Mouse (Mus musculus) liver, postnatal 0 days (tissue): ENCODE measurements around the gene Grhl3. TPM values are rescaled to one million over a fixed set of nuclear protein-coding genes. Genes with fewer than 3 reads are reported as not detected.

ENCODE experiments used
- ATAC-seq: fragments of 200-750 bp; cut with Nextera tagmentation; 2 replicates; pipeline ENCODE4 v1.8.0; 2017; ENCODE audit warnings: mild to moderate bottlenecking, moderate library complexity
- DNase-seq: peaks from one replicate; pipeline ENCODE4 v3.0.0-alpha.2; 2016
- H3K27ac ChIP-seq: fragments of 300-500 bp; sonication (generic); 2 replicates; pipeline ENCODE4 v1.5.1; 2014; ENCODE audit warnings: antibody characterized with exemption, moderate library complexity, mild to moderate bottlenecking, low read depth
- H3K27me3 ChIP-seq: fragments of 300-500 bp; sonication (generic); 2 replicates; pipeline ENCODE4 v1.6.1; 2014; ENCODE audit warnings: low read length, control low read depth, mixed read lengths; ENCODE audit not compliant: insufficient read depth
- H3K36me3 ChIP-seq: fragments of 300-500 bp; sonication (generic); replicated peaks from 2 replicates; pipeline ENCODE4 v1.6.1; 2014; ENCODE audit warnings: mild to moderate bottlenecking, control low read depth, low read length, moderate library complexity, mixed read lengths; ENCODE audit not compliant: insufficient read depth
- H3K4me1 ChIP-seq: fragments of 300-500 bp; sonication (generic); 2 replicates; pipeline ENCODE4 v1.6.1; 2014; ENCODE audit warnings: antibody characterized with exemption, mild to moderate bottlenecking, control low read depth; ENCODE audit not compliant: insufficient read depth
- H3K4me2 ChIP-seq: fragments of 300-500 bp; sonication (generic); 2 replicates; pipeline ENCODE4 v1.6.1; 2014; ENCODE audit warnings: low read depth, mild to moderate bottlenecking, low read length, moderate library complexity, mixed read lengths
- H3K4me3 ChIP-seq: fragments of 300-500 bp; sonication (generic); 2 replicates; pipeline ENCODE4 v1.5.1; 2014; ENCODE audit warnings: low read depth, low read length
- H3K9ac ChIP-seq: fragments of 300-500 bp; sonication (generic); replicated peaks from 2 replicates; pipeline ENCODE4 v1.6.1; 2014; ENCODE audit warnings: mild to moderate bottlenecking, moderate library complexity
- H3K9me3 ChIP-seq: fragments of 300-500 bp; sonication (generic); 2 replicates; pipeline ENCODE4 v1.6.1; 2016; ENCODE audit warnings: mild to moderate bottlenecking, control low read depth, low read length, mixed read lengths
- CTCF ChIP-seq: sonication (generic); IDR thresholded peaks from 2 replicates; pipeline ENCODE4 v1.5.1; 2016; ENCODE audit warnings: antibody characterized with exemption, low read depth
- EP300 ChIP-seq: IDR thresholded peaks from 2 replicates; pipeline ENCODE4 v1.6.1; 2016; ENCODE audit warnings: antibody characterized with exemption, low read depth, mild to moderate bottlenecking
- WGBS: fragments of 180-500 bp; shearing (Covaris S2); extraction: QIAGEN DNeasy Blood & Tissue Kit; methylation state at CpG from one replicate; pipeline ENCODE4 v1.1.7; 2014; ENCODE audit not compliant: insufficient replicate concordance; 5-methylcytosine and 5-hydroxymethylcytosine counted together
- polyA plus RNA-seq: library from polyadenylated mRNA; unstranded; fragments of >200 nt; fragmentation: Nextera tagmentation; extraction: Ambion mirVana; gene quantifications from 2 replicates; pipeline ENCODE4 v1.2.1, GENCODE M21; 2015

Gene Grhl3
- polyA plus RNA-seq, 1 experiment from 2014 or later, result 0.46 TPM

DNA sequence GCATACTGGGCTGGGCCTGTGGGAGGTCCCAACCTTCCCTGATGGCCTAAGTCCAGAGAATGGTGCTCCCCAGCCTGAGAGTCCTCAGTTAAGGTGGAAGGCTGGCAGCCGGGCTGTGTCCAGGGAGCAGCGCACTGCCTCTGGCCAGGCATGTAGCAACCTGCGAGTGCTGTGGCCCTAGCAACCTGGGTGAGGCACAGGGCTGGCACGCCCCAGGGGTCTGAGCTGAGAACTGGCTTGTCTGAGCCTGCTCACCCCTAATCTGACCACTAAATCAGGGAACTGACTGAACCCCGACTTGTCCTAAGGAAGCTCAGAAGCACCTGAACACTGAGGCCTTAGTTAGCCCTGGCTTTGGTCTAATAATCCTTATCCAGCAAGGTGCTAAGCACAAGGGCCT, 24.1 kb upstream of the Grhl3 start:
- H3K36me3 ChIP-seq, result no peaks in the 10 kb centered on the region
- no peak for DNase-seq
- 74% methylated on average over 5 of the region's 5 CpGs for WGBS

DNA sequence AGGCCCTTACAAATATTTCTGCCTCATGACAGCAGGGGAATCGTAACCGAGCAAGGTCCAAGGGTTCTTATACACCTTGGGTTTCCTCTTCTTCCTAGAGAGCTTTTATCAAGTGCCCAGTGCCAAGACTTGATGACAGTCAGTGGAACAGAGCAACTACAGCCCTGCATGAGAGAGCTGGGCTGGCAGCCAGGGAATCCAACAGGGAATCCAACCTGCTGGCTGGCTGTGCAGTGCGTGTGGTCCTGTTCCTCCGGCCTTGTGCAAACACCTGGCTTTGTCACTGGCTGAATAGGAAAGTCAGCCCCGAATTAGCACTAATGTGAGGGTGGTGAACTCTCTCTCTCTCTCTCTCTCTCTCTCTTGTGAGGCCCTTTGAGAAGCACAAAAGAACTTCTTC, 22.5 kb upstream of the Grhl3 start:
- ATAC-seq (no peak), DNase-seq (no peak)
- 0 out of 2 replicates have a peak, but pooled peaks cover 5% of the 10 kb centered on the region for H3K4me1 ChIP-seq
- no peaks in the 10 kb centered on the region for H3K36me3 ChIP-seq
- WGBS, result 69% methylated on average over 5 of the region's 5 CpGs
- H3K27ac ChIP-seq, result no peak overlapping the region
- H3K9me3 ChIP-seq, result no peaks in the 10 kb centered on the region
- H3K9ac ChIP-seq, result no peak overlapping the region
- no peak for TF ChIP-seq EP300
- no peaks in the 10 kb centered on the region for H3K27me3 ChIP-seq
- H3K4me3 ChIP-seq, result no peak overlapping the region
- no peak overlapping the region for H3K4me2 ChIP-seq

More for the DNA sequence above, 24.1 kb upstream of the Grhl3 start:
- H3K27me3 ChIP-seq, result no peaks in the 10 kb centered on the region
- no peak overlapping the region for H3K27ac ChIP-seq
- no peaks in the 10 kb centered on the region for H3K9me3 ChIP-seq
- H3K4me1 ChIP-seq, result 0 out of 2 replicates have a peak, but pooled peaks cover 5% of the 10 kb centered on the region
- no peak for ATAC-seq
- no peak overlapping the region for H3K4me2 ChIP-seq
- TF ChIP-seq EP300 (no peak), CTCF (no peak)
- H3K9ac ChIP-seq, result no peak overlapping the region
- H3K4me3 ChIP-seq, result no peak overlapping the region

DNA sequence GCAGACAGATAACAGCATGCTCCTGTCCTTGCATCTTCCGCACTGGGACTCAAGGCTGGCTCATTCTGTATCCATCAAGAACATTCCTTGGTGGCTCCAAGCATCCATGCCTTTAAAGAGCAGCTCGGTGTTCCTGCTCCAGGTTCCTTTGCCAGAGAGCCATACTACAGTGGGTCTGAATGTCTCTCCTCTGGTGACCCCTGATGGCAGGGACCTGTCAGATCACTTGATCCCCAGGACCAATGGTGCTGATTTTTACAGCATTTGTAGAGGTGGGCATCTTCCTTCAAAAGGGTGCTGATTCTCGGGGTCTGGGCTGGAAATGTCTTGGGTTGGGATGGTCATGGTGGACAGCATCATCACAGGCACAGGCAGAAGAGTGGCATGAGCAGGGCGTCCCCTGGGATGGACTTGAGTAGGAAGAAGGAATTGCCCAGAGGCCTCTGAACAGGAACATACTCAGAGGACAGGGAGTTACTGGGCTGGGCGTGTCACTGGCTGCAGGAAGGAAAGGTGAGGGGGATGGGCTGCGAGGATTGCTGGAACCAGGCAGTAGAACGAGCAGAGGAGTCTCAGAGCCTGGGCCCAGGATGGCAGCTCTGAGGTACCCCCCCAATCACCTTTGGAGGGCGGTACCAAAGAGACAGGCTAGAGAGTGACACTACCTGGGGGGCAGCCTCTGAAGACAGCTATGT, 18.3 kb upstream of the Grhl3 start:
- H3K9ac ChIP-seq, result no peak overlapping the region
- no peaks in the 10 kb centered on the region for H3K9me3 ChIP-seq
- H3K36me3 ChIP-seq, result no peaks in the 10 kb centered on the region
- 44% methylated on average over 8 of the region's 8 CpGs for WGBS
- DNase-seq (no peak), ATAC-seq (no peak)
- no peak overlapping the region for H3K4me2 ChIP-seq
- H3K4me1 ChIP-seq, result 0 out of 2 replicates have a peak, but pooled peaks cover 5% of the 10 kb centered on the region
- TF ChIP-seq CTCF, result peak; percentile 33; the same call in 1 of the 2 replicates
- TF ChIP-seq EP300, result no peak
- no peak overlapping the region for H3K4me3 ChIP-seq
- no peaks in the 10 kb centered on the region for H3K27me3 ChIP-seq
- no peak overlapping the region for H3K27ac ChIP-seq

GRCm38 (mm10) chr4:135591086-135591485, 17.7 kb upstream of the Grhl3 start:
- no peak for TF ChIP-seq CTCF
- no peak for TF ChIP-seq EP300
- no peaks in the 10 kb centered on the region for H3K27me3 ChIP-seq
- H3K9ac ChIP-seq, result no peak overlapping the region
- H3K4me2 ChIP-seq, result no peak overlapping the region
- ATAC-seq (no peak), DNase-seq (no peak)
- no peaks in the 10 kb centered on the region for H3K9me3 ChIP-seq
- no peak overlapping the region for H3K4me3 ChIP-seq
- no peak overlapping the region for H3K27ac ChIP-seq
- H3K36me3 ChIP-seq, result no peaks in the 10 kb centered on the region
- 0 out of 2 replicates have a peak, but pooled peaks cover 3% of the 10 kb centered on the region for H3K4me1 ChIP-seq
- 64% methylated on average over 3 of the region's 3 CpGs for WGBS

- Histone ChIP-seq H3K36me3 (no peaks in the 10 kb centered on the region), H3K4me3 (no peak overlapping the region), H3K9me3 (no peaks in the 10 kb centered on the region), H3K4me2 (no peak overlapping the region), H3K27me3 (0 out of 2 replicates have a peak, but pooled peaks cover 3% of the 10 kb centered on the region), H3K9ac (no peak overlapping the region), H3K4me1 (no peaks in the 10 kb centered on the region), H3K27ac (no peak overlapping the region)
- TF ChIP-seq CTCF (no peak), EP300 (no peak)
- no peak for DNase-seq
- WGBS, result 56% methylated on average over 4 of the region's 4 CpGs
- no peak for ATAC-seq
Observed at GRCm38 (mm10) chr4:135584838-135585237, 11.4 kb upstream of the Grhl3 start.

- ATAC-seq (no peak), DNase-seq (no peak)
- Histone ChIP-seq H3K9ac (no peak overlapping the region), H3K36me3 (no peaks in the 10 kb centered on the region), H3K27ac (no peak overlapping the region), H3K9me3 (no peaks in the 10 kb centered on the region), H3K27me3 (0 out of 2 replicates have a peak, but pooled peaks cover 3% of the 10 kb centered on the region), H3K4me3 (no peak overlapping the region), H3K4me1 (no peaks in the 10 kb centered on the region), H3K4me2 (no peak overlapping the region)
- TF ChIP-seq EP300 (no peak), CTCF (no peak)
- 40% methylated on average over 12 of the region's 12 CpGs for WGBS
Observed at GRCm38 (mm10) chr4:135581222-135581910, 7.9 kb upstream of the Grhl3 start.
